Comparison of ENCODE assay signal across 23 mouse cellular contexts in genomic region chr11:77414141-77414839, GRCm38 (mm10). TPM values are rescaled to one million over a fixed set of nuclear protein-coding genes. Genes with fewer than 3 reads are reported as not detected.
DNase-seq lines count a peak whose midpoint lies in the region; ATAC-seq and TF ChIP-seq lines count a peak whose summit lies in the region.
"Had no signal": no experiment of that assay in that cellular context is flagged by ENCODE, and none has a peak within 500 bp of the region (broad histone marks: within the 10 kb centered on the region; RNA-seq: fewer than 3 reads in every experiment).

No protein-coding gene starts in this region.

- no peaks in the 10 kb centered on the region for H3K27me3 ChIP-seq in heart, postnatal 0 days (ENCODE audit: control insufficient read depth, insufficient read depth, low read length)
- no peaks in the 10 kb centered on the region for H3K27me3 ChIP-seq in stomach, embryonic 15.5 days (replicated peaks)
- H3K27me3 ChIP-seq in stomach, postnatal 0 days (ENCODE audit: control insufficient read depth, insufficient read depth, low read length) = no peaks in the 10 kb centered on the region
- no peaks in the 10 kb centered on the region for H3K27me3 ChIP-seq in hindbrain, embryonic 10.5 days (ENCODE audit: insufficient read depth, poor library complexity, severe bottlenecking)
- H3K27me3 ChIP-seq: embryonic facial prominence, embryonic 12.5 days; forebrain, embryonic 12.5 days; hindbrain, embryonic 15.5 days had no signal

- H3K36me3 ChIP-seq in heart, postnatal 0 days (replicated peaks; ENCODE audit: control insufficient read depth, insufficient read depth, low read length) = 0 out of 2 replicates have a peak, but pooled peaks cover 14% of the 10 kb centered on the region
- H3K36me3 ChIP-seq in stomach, embryonic 15.5 days = no peaks in the 10 kb centered on the region
- H3K36me3 ChIP-seq in stomach, postnatal 0 days (ENCODE audit: control insufficient read depth, insufficient read depth, low read length) = no peaks in the 10 kb centered on the region
- H3K36me3 ChIP-seq in hindbrain, embryonic 10.5 days = peaks cover under 1% of the 10 kb centered on the region; the same call in 1 of the 2 replicates
- H3K36me3 ChIP-seq: embryonic facial prominence, embryonic 12.5 days; hindbrain, embryonic 15.5 days had no signal

- no peak overlapping the region for H3K9ac ChIP-seq in heart, postnatal 0 days (replicated peaks; ENCODE audit: low read depth, low read length)
- H3K9ac ChIP-seq in stomach, embryonic 15.5 days = no peak overlapping the region
- no peak overlapping the region for H3K9ac ChIP-seq in stomach, postnatal 0 days (ENCODE audit: low read length)
- H3K9ac ChIP-seq: embryonic facial prominence, embryonic 12.5 days; forebrain, embryonic 12.5 days; hindbrain, embryonic 15.5 days had no signal

- TF ChIP-seq EP300 in heart, postnatal 0 days (IDR thresholded peaks at IDR 0.05; ENCODE audit: low read depth) = no peak
- no peak for TF ChIP-seq EP300 in stomach, postnatal 0 days (optimal IDR thresholded peaks at IDR 0.05)

- H3K4me3 ChIP-seq in gastrocnemius, adult 2 months = no peak overlapping the region
- H3K4me3 ChIP-seq in heart, postnatal 0 days (ENCODE audit: low read depth, low read length) = no peak overlapping the region
- H3K4me3 ChIP-seq in stomach, embryonic 15.5 days (replicated peaks) = no peak overlapping the region
- H3K4me3 ChIP-seq in stomach, postnatal 0 days (ENCODE audit: low read depth, low read length) = no peak overlapping the region
- H3K4me3 ChIP-seq in hindbrain, embryonic 10.5 days = no peak overlapping the region
- H3K4me3 ChIP-seq: embryonic facial prominence, embryonic 12.5 days; forebrain, embryonic 12.5 days; hindbrain, embryonic 15.5 days had no signal

- no peak for TF ChIP-seq CTCF in gastrocnemius, adult 2 months (IDR thresholded peaks at IDR 0.05)
- no peak for TF ChIP-seq CTCF in heart, postnatal 0 days (IDR thresholded peaks at IDR 0.05; ENCODE audit: low read depth)
- TF ChIP-seq CTCF in stomach, postnatal 0 days (IDR thresholded peaks at IDR 0.05; ENCODE audit: low read depth) = no peak

- DNase-seq in gastrocnemius, adult 2 months = no peak
- DNase-seq in gastrocnemius, postnatal 4 days (ENCODE audit: low spot score in 2 of 2) = no peak
- DNase-seq in heart, postnatal 0 days (ENCODE audit: low spot score) = no peak
- no peak for DNase-seq in heart, postnatal 4 days
- no peak for DNase-seq in stomach, postnatal 0 days (ENCODE audit: low spot score)
- no peak for DNase-seq in right cerebral cortex, postnatal 10 days (ENCODE audit: low spot score in 2 of 2)
- no peak for DNase-seq in hindbrain, embryonic 10.5 days (ENCODE audit: low spot score)
- DNase-seq: adrenal gland, postnatal 14 days; B cell, adult 2 months; cerebellum, adult 11 months; cerebellum, adult 8-10 months; cerebellum, postnatal 25 days; gastrocnemius, postnatal 14 days; kidney, adult 11 months had no signal

- H3K9me3 ChIP-seq in heart, postnatal 0 days (replicated peaks; ENCODE audit: control insufficient read depth, low read length) = no peaks in the 10 kb centered on the region
- no peaks in the 10 kb centered on the region for H3K9me3 ChIP-seq in stomach, embryonic 15.5 days
- H3K9me3 ChIP-seq in stomach, postnatal 0 days (ENCODE audit: control insufficient read depth, low read length) = no peaks in the 10 kb centered on the region
- H3K9me3 ChIP-seq in hindbrain, embryonic 10.5 days = no peaks in the 10 kb centered on the region
- H3K9me3 ChIP-seq: embryonic facial prominence, embryonic 12.5 days; forebrain, embryonic 12.5 days; G1E; hindbrain, embryonic 15.5 days had no signal

- intact Hi-C loops in gastrocnemius, adult 2 months (cut with DNase I) = no loop called here

- no peak for ATAC-seq in heart, postnatal 0 days (ENCODE audit: insufficient read depth, low read depth)
- no peak for ATAC-seq in stomach, embryonic 15.5 days (ENCODE audit: insufficient read depth, low FRiP score, low read depth)
- ATAC-seq in stomach, postnatal 0 days (ENCODE audit: low FRiP score, low TSS enrichment) = no peak
- ATAC-seq: CD4-positive, CD25-positive, alpha-beta regulatory T cell, adult 4 months; forebrain, embryonic 16.5 days had no signal

- peak overlapping the region; percentile 89 for H3K27ac ChIP-seq in gastrocnemius, adult 2 months
- 0 out of 2 replicates have a peak overlapping the region, but pooled peaks have one; percentile 44 for H3K27ac ChIP-seq in heart, postnatal 0 days (ENCODE audit: low read depth)
- 0 out of 2 replicates have a peak overlapping the region, but pooled peaks have one; percentile 7 for H3K27ac ChIP-seq in stomach, embryonic 15.5 days
- H3K27ac ChIP-seq in stomach, postnatal 0 days (replicated peaks) = no peak overlapping the region
- no peak overlapping the region for H3K27ac ChIP-seq in hindbrain, embryonic 10.5 days
- H3K27ac ChIP-seq: embryonic facial prominence, embryonic 12.5 days; forebrain, embryonic 12.5 days; hindbrain, embryonic 15.5 days had no signal

- no peak overlapping the region for H3K4me2 ChIP-seq in heart, postnatal 0 days (ENCODE audit: low read depth, low read length)
- H3K4me2 ChIP-seq in stomach, embryonic 15.5 days = no peak overlapping the region
- H3K4me2 ChIP-seq in stomach, postnatal 0 days (replicated peaks; ENCODE audit: low read depth) = no peak overlapping the region
- H3K4me2 ChIP-seq: embryonic facial prominence, embryonic 12.5 days; forebrain, embryonic 12.5 days; heart, embryonic 11.5 days; hindbrain, embryonic 15.5 days had no signal

- peaks cover 11% of the 10 kb centered on the region; the same call in 1 of the 2 replicates for H3K4me1 ChIP-seq in heart, postnatal 0 days (ENCODE audit: control insufficient read depth, insufficient read depth)
- H3K4me1 ChIP-seq in stomach, embryonic 15.5 days = no peaks in the 10 kb centered on the region
- no peaks in the 10 kb centered on the region for H3K4me1 ChIP-seq in stomach, postnatal 0 days (replicated peaks; ENCODE audit: control insufficient read depth, insufficient read depth)
- no peaks in the 10 kb centered on the region for H3K4me1 ChIP-seq in hindbrain, embryonic 10.5 days (replicated peaks)
- H3K4me1 ChIP-seq: forebrain, embryonic 12.5 days; hindbrain, embryonic 15.5 days had no signal

- WGBS in heart, postnatal 0 days = 81% methylated on average over 2 of the region's 2 CpGs
- WGBS in stomach, embryonic 15.5 days = 76% methylated on average over 2 of the region's 2 CpGs
- WGBS in stomach, postnatal 0 days = 57% methylated on average over 2 of the region's 2 CpGs
- WGBS in hindbrain, embryonic 10.5 days = 79% methylated on average over 2 of the region's 2 CpGs

RNA-seq across cellular contexts. Expression of gene Coro6, which starts 47.9 kb away (rescaled TPM):
- total RNA-seq in gastrocnemius, adult 2 months (2021) = 100 to 1,000 TPM; 165 to 257 TPM
- 10 to 100 TPM; 82.0 to 90.3 TPM for total RNA-seq in gastrocnemius, postnatal 4 days (2021)
- 45.8 and 46.2 TPM in 2 replicates for total RNA-seq in heart, postnatal 0 days (2014; rRNA removed; ENCODE audit: low replicate concordance)
- polyA plus RNA-seq in heart, postnatal 0 days (2015; fragmentation: Nextera tagmentation; extraction: Ambion mirVana) = 30.1 and 31.1 TPM in 2 replicates
- total RNA-seq in heart, postnatal 4 days (2021) = 100 to 1,000 TPM; 190 to 194 TPM
- polyA plus RNA-seq in stomach, embryonic 15.5 days (2015; fragmentation: Nextera tagmentation; extraction: Ambion mirVana) = 0.17 and 0.18 TPM in 2 replicates
- polyA plus RNA-seq in stomach, postnatal 0 days (2015; fragmentation: Nextera tagmentation; extraction: Ambion mirVana) = 0.11 and 0.22 TPM in 2 replicates
- 0.05 and 0.16 TPM in 2 replicates for polyA plus RNA-seq in hindbrain, embryonic 10.5 days (2016; fragmentation: Nextera tagmentation; extraction: Ambion mirVana)
- total RNA-seq: granulocyte monocyte progenitor cell, adult 5-6 weeks had no signal
- polyA plus RNA-seq: CD4-positive, CD25-positive, alpha-beta regulatory T cell, adult 4 months; forebrain, embryonic 16.5 days; G1E had no signal

Comparison
In these comparisons a context has a peak if more than half of its experiments do, and no peak if none do; other contexts are left out.
1. H3K27ac ChIP-seq: peak in gastrocnemius, adult 2 months (single experiment), heart, postnatal 0 days (single experiment) and stomach, embryonic 15.5 days (single experiment); none in stomach, postnatal 0 days (single experiment) and hindbrain, embryonic 10.5 days (single experiment).